Mouse (Mus musculus): Measurements from ENCODE around the gene Snx19.

GRCm38 (mm10) chr9:30488384-30488783, 61.5 kb downstream of the Snx19 start:
- TF ChIP-seq POLR2A (IDR thresholded peaks at IDR 0.05; ENCODE audit: insufficient read depth, low read depth, low read length) (no peak), CTCF (IDR thresholded peaks at IDR 0.05; ENCODE audit: insufficient read depth, low read depth, low read length) (no peak)

Measured in olfactory bulb, adult 2 months (tissue).